Mouse (Mus musculus) intestine, embryonic 14.5 days (tissue): Measurements from ENCODE around the gene Mier2. TPM values are rescaled to one million over a fixed set of nuclear protein-coding genes. Genes with fewer than 3 reads are reported as not detected.

Source experiments
- ATAC-seq: fragments of 200-750 bp; cut with Nextera tagmentation; replicated peaks from 2 replicates; pipeline ENCODE4 v1.8.0; 2017; ENCODE audit warnings: low read depth, moderate number of reproducible peaks, moderate TSS enrichment, moderate library complexity; ENCODE audit not compliant: low FRiP score, low TSS enrichment
- DNase-seq: peaks from one replicate; pipeline ENCODE4 v3.0.0-alpha.2; 2018; ENCODE audit warnings: low spot score
- H3K27ac ChIP-seq: fragments of 300-500 bp; sonication (generic); 2 replicates; pipeline ENCODE4 v1.5.1; 2014; ENCODE audit warnings: low read depth, mild to moderate bottlenecking, control low read depth
- H3K27me3 ChIP-seq: fragments of 300-500 bp; sonication (generic); replicated peaks from 2 replicates; pipeline ENCODE4 v1.6.1; 2014; ENCODE audit warnings: low read length, control low read depth; ENCODE audit not compliant: control insufficient read depth, insufficient read depth
- H3K36me3 ChIP-seq: fragments of 300-500 bp; sonication (generic); 2 replicates; pipeline ENCODE4 v1.6.1; 2014; ENCODE audit warnings: low read length, control low read depth; ENCODE audit not compliant: control insufficient read depth, insufficient read depth
- H3K4me1 ChIP-seq: fragments of 300-500 bp; sonication (generic); replicated peaks from 2 replicates; pipeline ENCODE4 v1.6.1; 2014; ENCODE audit warnings: low read length, control low read depth, mixed read lengths; ENCODE audit not compliant: control insufficient read depth, insufficient read depth
- H3K4me2 ChIP-seq: fragments of 300-500 bp; sonication (generic); 2 replicates; pipeline ENCODE4 v1.6.1; 2014; ENCODE audit warnings: low read length
- H3K4me3 ChIP-seq: fragments of 300-500 bp; sonication (generic); 2 replicates; pipeline ENCODE4 v1.5.1; 2014; ENCODE audit warnings: low read depth, low read length, control low read depth, mixed read lengths
- H3K9ac ChIP-seq: fragments of 300-500 bp; sonication (generic); 2 replicates; pipeline ENCODE4 v1.6.1; 2014; ENCODE audit warnings: mild to moderate bottlenecking, low read length
- H3K9me3 ChIP-seq: fragments of 300-500 bp; sonication (generic); 2 replicates; pipeline ENCODE4 v1.6.1; 2016; ENCODE audit warnings: low read length, control low read depth; ENCODE audit not compliant: control insufficient read depth
- WGBS: fragments of 180-500 bp; shearing (Covaris S2); extraction: QIAGEN DNeasy Blood & Tissue Kit; methylation state at CpG from one replicate; pipeline ENCODE4 v1.1.7; 2014; 5-methylcytosine and 5-hydroxymethylcytosine counted together
- polyA plus RNA-seq: library from polyadenylated mRNA; unstranded; fragments of >200 nt; fragmentation: Nextera tagmentation; extraction: Ambion mirVana; gene quantifications from 2 replicates; pipeline ENCODE4 v1.2.1, GENCODE M21; 2014

The Mier2 gene
- polyA plus RNA-seq, 1 experiment from 2014 or later: 47.9 TPM

GRCm38 (mm10) chr10:79579781-79580180 lies 24.8 kb upstream of the Mier2 start:
- H3K9me3 ChIP-seq: no peaks in the 10 kb centered on the region
- DNase-seq (no peak), ATAC-seq (no peak)
- H3K27ac ChIP-seq: no peak overlapping the region
- H3K36me3 ChIP-seq: no peaks in the 10 kb centered on the region
- no peak overlapping the region for H3K9ac ChIP-seq
- no peak overlapping the region for H3K4me3 ChIP-seq
- H3K27me3 ChIP-seq: no peaks in the 10 kb centered on the region; the same call in 1 of the 2 replicates
- H3K4me1 ChIP-seq: no peaks in the 10 kb centered on the region
- H3K4me2 ChIP-seq: no peak overlapping the region
- WGBS: 76% methylated on average over 12 of the region's 12 CpGs

GRCm38 (mm10) chr10:79578891-79579290 lies 23.9 kb upstream of the Mier2 start:
- WGBS: 68% methylated on average over 7 of the region's 7 CpGs
- Histone ChIP-seq H3K4me3 (no peak overlapping the region), H3K4me2 (no peak overlapping the region), H3K27ac (no peak overlapping the region), H3K9ac (no peak overlapping the region), H3K36me3 (no peaks in the 10 kb centered on the region), H3K9me3 (no peaks in the 10 kb centered on the region), H3K4me1 (no peaks in the 10 kb centered on the region), H3K27me3 (no peaks in the 10 kb centered on the region; the same call in 1 of the 2 replicates)
- no peak for ATAC-seq
- no peak for DNase-seq

- Histone ChIP-seq H3K36me3 (no peaks in the 10 kb centered on the region), H3K4me3 (no peak overlapping the region), H3K9me3 (no peaks in the 10 kb centered on the region), H3K9ac (no peak overlapping the region), H3K4me2 (no peak overlapping the region), H3K4me1 (no peaks in the 10 kb centered on the region), H3K27me3 (no peaks in the 10 kb centered on the region; the same call in 1 of the 2 replicates), H3K27ac (no peak overlapping the region)
- DNase-seq (no peak), ATAC-seq (no peak)
- 66% methylated on average over 9 of the region's 9 CpGs for WGBS
These were observed 23.3 kb upstream of the Mier2 start for GRCm38 (mm10) chr10:79578276-79578675.

GRCm38 (mm10) chr10:79577376-79577775 lies 22.4 kb upstream of the Mier2 start:
- no peak overlapping the region for H3K4me3 ChIP-seq
- H3K27ac ChIP-seq: no peak overlapping the region
- DNase-seq: no peak
- H3K36me3 ChIP-seq: no peaks in the 10 kb centered on the region
- no peak for ATAC-seq
- H3K9ac ChIP-seq: no peak overlapping the region
- no peaks in the 10 kb centered on the region; the same call in 1 of the 2 replicates for H3K27me3 ChIP-seq
- 78% methylated on average over 4 of the region's 4 CpGs for WGBS
- no peaks in the 10 kb centered on the region for H3K9me3 ChIP-seq
- no peak overlapping the region for H3K4me2 ChIP-seq
- H3K4me1 ChIP-seq: no peaks in the 10 kb centered on the region

- 74% methylated on average over 6 of the region's 6 CpGs for WGBS
- DNase-seq: no peak
These were observed 20.8 kb upstream of the Mier2 start for GRCm38 (mm10) chr10:79575754-79576153.

GRCm38 (mm10) chr10:79574796-79575195 lies 19.8 kb upstream of the Mier2 start:
- Histone ChIP-seq H3K36me3 (no peaks in the 10 kb centered on the region), H3K27ac (no peak overlapping the region), H3K9me3 (no peaks in the 10 kb centered on the region), H3K4me3 (no peak overlapping the region), H3K4me1 (no peaks in the 10 kb centered on the region), H3K27me3 (no peaks in the 10 kb centered on the region; the same call in 1 of the 2 replicates), H3K9ac (no peak overlapping the region), H3K4me2 (no peak overlapping the region)
- DNase-seq (peak; percentile 41), ATAC-seq (no peak)
- 87% methylated on average over 6 of the region's 6 CpGs for WGBS

More at GRCm38 (mm10) chr10:79575754-79576153, 20.8 kb upstream of the Mier2 start:
- H3K4me2 ChIP-seq: no peak overlapping the region
- no peak overlapping the region for H3K9ac ChIP-seq
- no peaks in the 10 kb centered on the region for H3K9me3 ChIP-seq
- no peaks in the 10 kb centered on the region for H3K36me3 ChIP-seq
- no peaks in the 10 kb centered on the region; the same call in 1 of the 2 replicates for H3K27me3 ChIP-seq
- no peaks in the 10 kb centered on the region for H3K4me1 ChIP-seq
- no peak overlapping the region for H3K27ac ChIP-seq
- H3K4me3 ChIP-seq: no peak overlapping the region
- ATAC-seq: no peak

GRCm38 (mm10) chr10:79574350-79574749 lies 19.4 kb upstream of the Mier2 start:
- H3K9ac ChIP-seq: no peak overlapping the region
- no peaks in the 10 kb centered on the region for H3K27me3 ChIP-seq
- H3K36me3 ChIP-seq: no peaks in the 10 kb centered on the region
- DNase-seq: peak; percentile 31
- no peak overlapping the region for H3K4me3 ChIP-seq
- H3K4me1 ChIP-seq: no peaks in the 10 kb centered on the region
- WGBS: 76% methylated on average over 8 of the region's 8 CpGs
- H3K4me2 ChIP-seq: no peak overlapping the region
- no peak overlapping the region for H3K27ac ChIP-seq
- ATAC-seq: no peak
- no peaks in the 10 kb centered on the region for H3K9me3 ChIP-seq

GRCm38 (mm10) chr10:79573611-79574010 lies 18.6 kb upstream of the Mier2 start:
- ATAC-seq (no peak), DNase-seq (no peak)
- 88% methylated on average over 6 of the region's 6 CpGs for WGBS
- H3K4me2 ChIP-seq: no peak overlapping the region
- no peak overlapping the region for H3K9ac ChIP-seq
- no peaks in the 10 kb centered on the region for H3K4me1 ChIP-seq
- H3K4me3 ChIP-seq: no peak overlapping the region
- no peaks in the 10 kb centered on the region for H3K36me3 ChIP-seq
- H3K27me3 ChIP-seq: no peaks in the 10 kb centered on the region
- no peaks in the 10 kb centered on the region for H3K9me3 ChIP-seq
- H3K27ac ChIP-seq: no peak overlapping the region

- no peak overlapping the region for H3K4me3 ChIP-seq
- H3K27ac ChIP-seq: no peak overlapping the region
- H3K36me3 ChIP-seq: no peaks in the 10 kb centered on the region
- H3K9me3 ChIP-seq: no peaks in the 10 kb centered on the region
- WGBS: 92% methylated on average over 2 of the region's 2 CpGs
- H3K4me2 ChIP-seq: no peak overlapping the region
- no peaks in the 10 kb centered on the region for H3K4me1 ChIP-seq
- no peak overlapping the region for H3K9ac ChIP-seq
- H3K27me3 ChIP-seq: no peaks in the 10 kb centered on the region
- ATAC-seq: no peak
- peak; percentile 28 for DNase-seq
These were observed 16.3 kb upstream of the Mier2 start for GRCm38 (mm10) chr10:79571314-79571713.
